Mouse (Mus musculus): ENCODE measurements at regions not wholly inside any gene's neighbourhood (a gene's known extent, or its start where the extent isn't known, plus 50 kb on each side); places are given as distances from the start of the nearest gene placed in this dataset.

GRCm38 (mm10) chr12:39493114-39493513 is 544.7 kb downstream of the Arl4a start:
- 83% methylated on average over 8 of the region's 8 CpGs for WGBS
- DNase-seq (ENCODE audit: low spot score), result no peak
- no peak overlapping the region for H3K4me3 ChIP-seq (replicated peaks; ENCODE audit: low read depth, low read length)
- no peak overlapping the region for H3K27ac ChIP-seq
- H3K9ac ChIP-seq (ENCODE audit: low read depth, low read length), result no peak overlapping the region
- no peaks in the 10 kb centered on the region for H3K4me1 ChIP-seq (replicated peaks; ENCODE audit: insufficient read depth, low read length)
- no peaks in the 10 kb centered on the region for H3K36me3 ChIP-seq (ENCODE audit: insufficient read depth, low read length)
- no peak for ATAC-seq (replicated peaks; ENCODE audit: low FRiP score, low read depth)
- H3K9me3 ChIP-seq (replicated peaks; ENCODE audit: low read length), result no peaks in the 10 kb centered on the region
- TF ChIP-seq CTCF (IDR thresholded peaks at IDR 0.05; ENCODE audit: low read depth), result no peak
- H3K4me2 ChIP-seq (ENCODE audit: low read length), result no peak overlapping the region
- no peaks in the 10 kb centered on the region for H3K27me3 ChIP-seq (ENCODE audit: insufficient read depth, low read length)

GRCm38 (mm10) chr12:39472984-39473383 is 564.8 kb downstream of the Arl4a start:
- Histone ChIP-seq H3K9ac (ENCODE audit: low read depth, low read length) (no peak overlapping the region), H3K4me2 (ENCODE audit: low read length) (no peak overlapping the region), H3K36me3 (ENCODE audit: insufficient read depth, low read length) (no peaks in the 10 kb centered on the region), H3K9me3 (replicated peaks; ENCODE audit: low read length) (no peaks in the 10 kb centered on the region), H3K27ac (no peak overlapping the region), H3K4me1 (replicated peaks; ENCODE audit: insufficient read depth, low read length) (no peaks in the 10 kb centered on the region), H3K27me3 (ENCODE audit: insufficient read depth, low read length) (no peaks in the 10 kb centered on the region), H3K4me3 (replicated peaks; ENCODE audit: low read depth, low read length) (no peak overlapping the region)
- TF ChIP-seq CTCF (IDR thresholded peaks at IDR 0.05; ENCODE audit: low read depth), result no peak
- no peak for ATAC-seq (replicated peaks; ENCODE audit: low FRiP score, low read depth)
- DNase-seq (ENCODE audit: low spot score), result peak; percentile 1

Data from kidney, postnatal 0 days (tissue).